Mouse (Mus musculus) limb, embryonic 10.5 days (tissue): ENCODE data around the gene Zfp850. TPM values are rescaled to one million over a fixed set of nuclear protein-coding genes. Genes with fewer than 3 reads are reported as not detected.
A peak's percentile ranks its signal among the peaks of the same experiment; 100 is the strongest.
"Not testable (repeated sequence)": the region's sequence is repeated elsewhere in the genome, so short reads cannot be mapped to it uniquely, and the experiment has no call there.

Source experiments
- DNase-seq: peaks from one replicate; pipeline ENCODE4 v3.0.0-alpha.2; 2017; ENCODE audit warnings: low spot score
- H3K27ac ChIP-seq: fragments of 300-500 bp; sonication (generic); 2 replicates; pipeline ENCODE4 v1.5.1; 2016; ENCODE audit warnings: mild to moderate bottlenecking
- H3K27me3 ChIP-seq: fragments of 300-500 bp; sonication (generic); 2 replicates; pipeline ENCODE4 v1.6.1; 2016; ENCODE audit warnings: low read depth, mild to moderate bottlenecking; ENCODE audit not compliant: poor library complexity, severe bottlenecking
- H3K36me3 ChIP-seq: fragments of 300-500 bp; sonication (generic); 2 replicates; pipeline ENCODE4 v1.6.1; 2016; ENCODE audit warnings: mild to moderate bottlenecking, moderate library complexity
- H3K4me1 ChIP-seq: fragments of 300-500 bp; sonication (generic); 2 replicates; pipeline ENCODE4 v1.6.1; 2016
- H3K4me3 ChIP-seq: fragments of 300-500 bp; sonication (generic); 2 replicates; pipeline ENCODE4 v1.5.1; 2016; ENCODE audit warnings: mild to moderate bottlenecking, moderate library complexity
- H3K9me3 ChIP-seq: fragments of 300-500 bp; sonication (generic); replicated peaks from 2 replicates; pipeline ENCODE4 v1.6.1; 2016; ENCODE audit warnings: mild to moderate bottlenecking
- WGBS: fragments of 180-500 bp; shearing (Covaris S2); methylation state at CpG from one replicate; pipeline ENCODE4 v1.1.7; 2016; 5-methylcytosine and 5-hydroxymethylcytosine counted together
- polyA plus RNA-seq: library from polyadenylated mRNA; unstranded; fragments of >200 nt; fragmentation: Nextera tagmentation; extraction: Ambion mirVana; gene quantifications from 2 replicates; pipeline ENCODE4 v1.2.1, GENCODE M21; 2016

Zfp850 gene
- 8.1 and 8.6 TPM in 2 replicates for polyA plus RNA-seq

GRCm38 (mm10) chr7:28013549-28014444 is at the start of gene Zfp850:
Zfp850 (minus strand) TSS chr7:28014115.
- Histone ChIP-seq H3K9me3 (no peaks in the 10 kb centered on the region), H3K4me1 (peaks cover 11% of the 10 kb centered on the region), H3K27ac (peak within 1 kb of the TSS; percentile 85), H3K27me3 (no peaks in the 10 kb centered on the region), H3K36me3 (peaks cover 32% of the 10 kb centered on the region), H3K4me3 (peak within 1 kb of the TSS; percentile 82)
- peak; percentile 89 for DNase-seq
- under 1% methylated on average over 47 of the region's 47 CpGs for WGBS

- Histone ChIP-seq H3K4me3 (no peak overlapping the region), H3K36me3 (no peaks in the 10 kb centered on the region), H3K9me3 (no peaks in the 10 kb centered on the region), H3K4me1 (no peaks in the 10 kb centered on the region), H3K27me3 (no peaks in the 10 kb centered on the region), H3K27ac (no peak overlapping the region)
- DNase-seq: no peak
- WGBS: 96% methylated on average over 1 of the region's 1 CpGs
Measured at GRCm38 (mm10) chr7:28059972-28060371, 46.1 kb upstream of the Zfp850 start.

GRCm38 (mm10) chr7:28053046-28053930 is 39.4 kb upstream of the Zfp850 start:
- Histone ChIP-seq H3K36me3 (peaks cover 7% of the 10 kb centered on the region), H3K27me3 (no peaks in the 10 kb centered on the region), H3K4me3 (no peak overlapping the region), H3K4me1 (peaks cover 8% of the 10 kb centered on the region), H3K9me3 (no peaks in the 10 kb centered on the region), H3K27ac (no peak overlapping the region)
- 88% methylated on average over 6 of the region's 6 CpGs for WGBS
- DNase-seq: no peak

DNA sequence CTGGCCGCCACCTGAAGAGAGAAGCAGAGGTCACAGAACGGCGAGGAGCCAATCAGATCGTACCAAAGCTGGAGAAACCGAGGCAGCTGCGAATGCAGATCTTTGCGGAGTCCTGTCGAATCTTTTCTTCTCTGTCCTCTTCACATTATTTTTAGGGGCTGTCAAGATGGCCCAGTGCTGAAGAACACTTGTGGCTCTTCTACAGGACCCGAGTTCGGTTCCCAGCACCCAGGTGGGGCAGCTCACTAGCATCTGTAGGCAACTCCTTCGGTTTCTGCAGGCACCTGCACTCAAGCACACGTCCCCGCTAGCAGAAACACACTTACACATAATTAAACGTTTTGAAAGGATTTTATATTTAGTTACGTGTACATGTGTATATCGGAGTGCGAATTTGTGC is 36.7 kb upstream of the Zfp850 start:
- 62% methylated on average over 17 of the region's 17 CpGs for WGBS
- peak; percentile 37 for DNase-seq

DNA sequence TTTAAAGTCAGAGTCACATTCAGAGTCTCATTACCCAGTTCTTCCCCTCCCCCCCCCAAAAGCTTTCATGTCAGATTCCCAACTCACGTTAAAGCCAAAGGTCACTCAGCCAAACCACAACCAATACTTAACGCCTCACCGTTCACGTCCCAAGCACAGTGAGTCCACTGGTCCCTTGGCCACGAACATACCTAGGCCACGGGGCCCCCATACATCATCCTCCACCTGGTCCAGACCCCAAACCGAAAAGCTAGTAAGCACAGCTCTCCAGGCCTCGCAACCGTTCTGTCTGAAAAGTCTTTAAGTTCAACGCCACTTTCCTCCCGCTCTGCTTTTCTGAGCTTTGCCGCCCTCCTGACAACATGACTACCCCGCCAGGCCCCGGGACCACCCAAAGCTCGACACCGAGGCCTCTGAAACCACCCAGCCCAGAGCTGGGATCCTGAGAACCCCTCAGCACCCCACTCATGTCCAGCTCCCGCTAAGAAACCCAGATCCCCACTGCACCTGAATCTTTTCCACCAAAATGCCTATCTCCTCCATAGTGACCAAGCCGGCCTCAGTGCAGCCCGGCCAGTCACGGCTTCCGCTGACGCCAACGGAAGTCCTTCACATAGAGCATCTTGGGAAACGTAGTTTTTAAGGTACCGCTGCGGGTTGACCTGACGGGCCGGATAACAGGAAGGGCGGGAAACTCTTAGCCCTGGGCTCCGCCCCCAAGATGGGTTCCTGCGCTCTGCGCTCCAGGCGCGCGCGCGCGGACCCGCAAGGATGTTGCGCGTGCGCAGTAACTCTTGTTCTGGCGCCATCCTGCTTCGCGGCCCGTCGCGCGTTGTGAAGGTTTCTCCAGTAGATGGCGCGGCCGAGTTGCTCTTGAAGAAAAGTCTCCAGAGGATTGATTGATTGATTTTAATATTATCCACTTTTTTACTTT is 35.8 kb upstream of the Zfp850 start, which contains the start of gene Psmc4:
Psmc4 (minus strand) TSS at position 626 of the 934 bp plus-strand sequence.
- no peaks in the 10 kb centered on the region for H3K9me3 ChIP-seq
- H3K27ac ChIP-seq: peak within 1 kb of the TSS; percentile 85
- H3K4me3 ChIP-seq: peak within 1 kb of the TSS; percentile 86
- under 1% methylated on average over 52 of the region's 52 CpGs for WGBS
- no peaks in the 10 kb centered on the region for H3K27me3 ChIP-seq
- H3K4me1 ChIP-seq: peaks cover 8% of the 10 kb centered on the region
- peak; percentile 97 for DNase-seq
- H3K36me3 ChIP-seq: peaks cover 43% of the 10 kb centered on the region

More for the DNA sequence above, 36.7 kb upstream of the Zfp850 start:
- Histone ChIP-seq H3K36me3 (peaks cover 34% of the 10 kb centered on the region), H3K9me3 (no peaks in the 10 kb centered on the region), H3K4me1 (peaks cover 8% of the 10 kb centered on the region), H3K27me3 (no peaks in the 10 kb centered on the region), H3K4me3 (peak overlapping the region; percentile 86; the same call in 1 of the 2 replicates), H3K27ac (peak overlapping the region; percentile 85)

DNA sequence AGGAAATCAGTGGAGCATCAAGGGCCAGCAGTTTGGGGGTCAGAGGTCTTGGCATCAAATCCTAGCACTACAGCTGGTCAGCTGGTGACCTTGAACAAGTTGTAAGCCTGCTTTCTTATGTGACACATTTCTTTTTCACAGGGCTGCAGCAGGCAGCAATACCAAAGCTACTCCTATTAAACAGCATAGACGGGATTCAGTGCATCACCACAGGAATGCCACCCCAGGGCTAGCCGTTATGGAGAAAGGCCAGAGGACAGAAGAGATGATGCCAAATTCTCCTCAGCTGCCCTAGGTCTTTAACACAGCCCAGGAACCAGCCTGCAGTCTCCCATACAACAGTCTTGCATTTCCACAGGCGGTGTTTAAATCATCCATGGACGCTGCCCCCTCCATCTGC is 30.6 kb upstream of the Zfp850 start:
- Histone ChIP-seq H3K9me3 (no peaks in the 10 kb centered on the region), H3K4me1 (peaks cover 8% of the 10 kb centered on the region), H3K27ac (no peak overlapping the region), H3K36me3 (peaks cover 95% of the 10 kb centered on the region), H3K27me3 (no peaks in the 10 kb centered on the region), H3K4me3 (no peak overlapping the region)
- no peak for DNase-seq
- WGBS: 86% methylated on average over 4 of the region's 4 CpGs

- Histone ChIP-seq H3K9me3 (no peaks in the 10 kb centered on the region), H3K4me3 (peak overlapping the region; percentile 82), H3K36me3 (peaks cover 26% of the 10 kb centered on the region), H3K27me3 (no peaks in the 10 kb centered on the region), H3K27ac (peak overlapping the region; percentile 85), H3K4me1 (peaks cover 11% of the 10 kb centered on the region)
- WGBS: 31% methylated on average over 7 of the region's 7 CpGs
- no peak for DNase-seq
Measured at GRCm38 (mm10) chr7:28014445-28014810, 513 bp upstream of the Zfp850 start.

DNA sequence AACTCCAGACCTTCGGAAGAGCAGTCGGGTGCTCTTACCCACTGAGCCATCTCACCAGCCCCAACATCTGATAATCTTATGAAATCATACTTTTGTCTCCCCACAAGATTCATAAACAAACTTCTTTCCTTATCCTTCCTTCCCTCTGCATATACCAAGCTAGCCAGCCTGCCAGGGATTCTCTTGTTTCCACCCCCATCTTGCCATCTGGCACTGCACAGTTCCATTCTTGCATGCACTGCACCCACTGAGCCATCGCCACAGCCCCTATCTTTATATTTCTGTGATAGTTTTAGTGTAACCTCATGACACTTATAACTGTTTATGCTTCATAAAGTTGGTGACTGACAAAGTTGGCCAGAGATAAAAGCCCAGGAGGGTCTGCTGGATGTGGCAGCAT is 3.6 kb downstream of the Zfp850 start:
- H3K27ac ChIP-seq: no peak overlapping the region
- H3K9me3 ChIP-seq: no peaks in the 10 kb centered on the region
- peaks cover 11% of the 10 kb centered on the region for H3K4me1 ChIP-seq
- 96% methylated on average over 3 of the region's 3 CpGs for WGBS
- H3K27me3 ChIP-seq: no peaks in the 10 kb centered on the region
- H3K36me3 ChIP-seq: peaks cover 63% of the 10 kb centered on the region
- no peak overlapping the region for H3K4me3 ChIP-seq
- DNase-seq: no peak

- Histone ChIP-seq H3K4me3 (no peak overlapping the region), H3K4me1 (peaks cover 10% of the 10 kb centered on the region), H3K36me3 (peaks cover 27% of the 10 kb centered on the region), H3K9me3 (peaks cover 22% of the 10 kb centered on the region; the same call in 1 of the 2 replicates), H3K27me3 (no peaks in the 10 kb centered on the region), H3K27ac (no peak overlapping the region)
- no peak for DNase-seq
- 84% methylated on average over 2 of the region's 2 CpGs for WGBS
Measured at GRCm38 (mm10) chr7:27982197-27982596, 31.7 kb downstream of the Zfp850 start.

DNA sequence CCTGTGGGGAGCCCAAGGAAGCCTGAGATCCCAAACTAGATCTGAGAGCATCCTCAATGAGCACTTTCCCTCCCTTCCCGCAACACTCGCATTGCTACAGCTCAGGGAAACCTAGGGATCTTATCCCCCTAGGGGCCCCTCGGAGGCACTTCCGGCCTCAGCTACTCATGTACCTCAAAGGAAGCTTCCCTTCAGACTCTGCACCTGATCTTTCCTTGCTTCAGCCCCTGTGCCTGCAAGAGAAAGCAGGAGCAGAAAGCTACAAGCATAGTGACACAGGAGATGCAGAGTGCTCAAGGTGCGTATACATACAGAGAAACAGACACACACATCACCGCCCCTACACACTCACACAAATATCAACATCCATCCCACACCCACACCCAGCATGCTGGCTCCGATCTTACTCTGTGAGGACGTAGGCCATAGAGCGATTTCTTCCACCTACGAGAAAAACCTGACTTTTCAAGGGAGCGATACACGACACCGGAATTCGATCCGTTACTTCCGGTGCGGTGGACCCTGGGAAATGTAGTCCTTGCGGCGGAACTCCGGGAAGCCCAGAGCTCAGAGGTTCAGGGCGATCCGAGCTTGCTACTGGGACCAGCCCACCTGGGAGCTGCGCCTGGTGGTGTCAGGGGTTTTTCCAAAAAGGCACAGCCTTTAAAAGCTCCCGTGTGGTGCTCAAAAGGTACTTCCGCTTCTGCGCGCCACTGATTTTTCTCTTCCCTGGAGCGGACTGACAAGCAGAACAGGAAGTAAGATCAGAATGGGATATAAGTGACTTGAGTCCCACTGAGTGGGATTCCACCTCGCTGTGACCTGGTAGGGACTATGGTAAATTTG is 35.0 kb downstream of the Zfp850 start, which contains the start of gene Zfp780b:
Zfp780b (minus strand) TSS at position 489 of the 846 bp plus-strand sequence.
- Histone ChIP-seq H3K9me3 (0 out of 2 replicates have a peak, but pooled peaks cover 2% of the 10 kb centered on the region), H3K4me3 (peak within 1 kb of the TSS; percentile 81), H3K27ac (peak within 1 kb of the TSS; percentile 82), H3K27me3 (no peaks in the 10 kb centered on the region), H3K4me1 (peaks cover 10% of the 10 kb centered on the region), H3K36me3 (peaks cover 23% of the 10 kb centered on the region)
- WGBS: under 1% methylated on average over 29 of the region's 29 CpGs
- DNase-seq: peak; percentile 89

- H3K9me3 ChIP-seq, H3K4me3 ChIP-seq, H3K4me1 ChIP-seq, H3K27me3 ChIP-seq, DNase-seq, H3K36me3 ChIP-seq, H3K27ac ChIP-seq: not testable (repeated sequence)
- WGBS: 91% methylated on average over 13 of the region's 13 CpGs
Measured at GRCm38 (mm10) chr7:27949451-27949850, 64.5 kb downstream of the Zfp850 start.
